Mouse (Mus musculus) spleen, adult 2 months (tissue): ENCODE results near the gene Coro1c. TPM values are rescaled to one million over a fixed set of nuclear protein-coding genes. Genes with fewer than 3 reads are reported as not detected.
A peak's percentile ranks its signal among the peaks of the same experiment; 100 is the strongest.

Experiments
- DNase-seq, 2 experiments: peaks; one replicate each; pipeline versions ENCODE4 v3.0.0 to v3.0.0-alpha.2; 2012 to 2021; ENCODE audit warnings: low spot score in 2 of 2, low read depth in 1 of 2
- H3K27ac ChIP-seq: fragments of 200-500 bp; 2 replicates; pipeline ENCODE4 v1.5.1; 2012; ENCODE audit warnings: low read length, inconsistent platforms; ENCODE audit not compliant: insufficient read depth
- H3K27me3 ChIP-seq: fragments of 200-500 bp; 2 replicates; pipeline ENCODE4 v1.6.1; 2012; ENCODE audit warnings: mild to moderate bottlenecking, moderate library complexity, low read length, inconsistent platforms; ENCODE audit not compliant: control insufficient read depth, insufficient read depth
- H3K36me3 ChIP-seq: fragments of 200-500 bp; 2 replicates; pipeline ENCODE4 v1.6.1; 2012; ENCODE audit warnings: mild to moderate bottlenecking, low read length, inconsistent platforms; ENCODE audit not compliant: control insufficient read depth, insufficient read depth
- H3K4me1 ChIP-seq: fragments of 200-500 bp; 2 replicates; pipeline ENCODE4 v1.6.1; 2011; ENCODE audit warnings: inconsistent platforms; ENCODE audit not compliant: control insufficient read depth, insufficient read depth, insufficient read length
- H3K4me3 ChIP-seq: fragments of 200-500 bp; 2 replicates; pipeline ENCODE4 v1.5.1; 2011; ENCODE audit warnings: mild to moderate bottlenecking, inconsistent platforms; ENCODE audit not compliant: insufficient read depth, insufficient read length; ENCODE audit errors: extremely low read depth
- CTCF ChIP-seq: fragments of 200-500 bp; IDR thresholded peaks from 2 replicates; pipeline ENCODE4 v1.5.1; 2011; ENCODE audit warnings: mild to moderate bottlenecking, inconsistent platforms; ENCODE audit not compliant: insufficient read depth, insufficient read length, insufficient replicate concordance; ENCODE audit errors: extremely low read depth
- POLR2A ChIP-seq: fragments of 200-500 bp; IDR thresholded peaks from 2 replicates; pipeline ENCODE4 v1.6.1; 2011; ENCODE audit warnings: low read depth, low read length, inconsistent platforms
- WGBS: fragments of 180-500 bp; shearing (Covaris S2); methylation state at CpG from one replicate; pipeline ENCODE4 v1.1.7; 2018; 5-methylcytosine and 5-hydroxymethylcytosine counted together
- polyA plus RNA-seq: library from polyadenylated mRNA; depleted of rRNA; stranded (reverse); fragments of >200 nt; gene quantifications from 2 replicates; pipeline ENCODE4 v1.2.3, GENCODE M21; 2012

The Coro1c gene
- polyA plus RNA-seq, 1 experiment: 38.3 TPM

DNA sequence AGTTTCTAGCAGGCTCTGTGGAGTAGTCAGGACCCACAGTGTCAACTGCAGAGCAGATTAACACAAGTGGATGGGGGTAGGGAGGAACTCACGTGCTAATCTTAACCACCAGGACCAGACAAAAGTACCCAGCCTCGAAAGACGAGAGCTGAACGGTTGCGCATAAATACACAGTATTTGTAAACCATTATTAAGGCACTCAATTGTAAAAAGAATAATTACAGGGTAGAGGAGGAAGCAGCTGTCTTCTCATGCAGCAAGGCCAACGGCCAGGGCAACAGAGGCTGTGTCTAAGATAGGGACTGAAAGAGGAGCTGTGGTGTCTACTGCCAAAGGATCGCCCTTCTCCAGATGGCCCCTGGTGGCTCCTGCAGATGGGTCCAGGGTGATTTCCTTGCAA lies 29.1 kb upstream of the Coro1c start:
- WGBS: 44% methylated on average over 7 of the region's 7 CpGs
- Histone ChIP-seq H3K27me3 (no peaks in the 10 kb centered on the region), H3K4me1 (no peaks in the 10 kb centered on the region), H3K36me3 (peaks cover 19% of the 10 kb centered on the region), H3K4me3 (no peak overlapping the region), H3K27ac (no peak overlapping the region)
- TF ChIP-seq CTCF (no peak), POLR2A (no peak)
- no peak for DNase-seq

DNA sequence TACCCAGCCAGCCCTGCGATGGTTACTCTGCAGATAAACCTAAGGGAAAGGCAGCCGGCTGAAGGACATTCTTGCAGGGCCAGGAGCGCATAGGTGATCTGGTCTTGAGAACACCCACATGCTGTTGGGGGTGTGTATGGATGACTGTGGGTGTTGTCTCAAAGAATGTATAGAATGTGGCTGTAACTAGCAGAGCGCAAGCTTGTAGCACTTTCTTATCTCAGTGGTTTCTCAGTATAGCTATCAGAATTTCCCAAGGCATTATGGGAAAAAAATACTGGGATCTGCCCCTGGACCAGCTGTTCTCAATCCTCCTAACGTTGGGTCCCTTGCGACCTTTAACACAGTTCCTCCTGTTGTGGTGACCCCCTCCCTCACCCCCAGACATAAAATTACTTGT lies 25.3 kb upstream of the Coro1c start:
- Histone ChIP-seq H3K27ac (no peak overlapping the region), H3K27me3 (no peaks in the 10 kb centered on the region), H3K4me1 (peaks cover 5% of the 10 kb centered on the region; the same call in 1 of the 2 replicates), H3K4me3 (no peak overlapping the region), H3K36me3 (no peaks in the 10 kb centered on the region)
- no peak for DNase-seq
- no peak for TF ChIP-seq POLR2A
- no peak for TF ChIP-seq CTCF
- 84% methylated on average over 6 of the region's 6 CpGs for WGBS

DNA sequence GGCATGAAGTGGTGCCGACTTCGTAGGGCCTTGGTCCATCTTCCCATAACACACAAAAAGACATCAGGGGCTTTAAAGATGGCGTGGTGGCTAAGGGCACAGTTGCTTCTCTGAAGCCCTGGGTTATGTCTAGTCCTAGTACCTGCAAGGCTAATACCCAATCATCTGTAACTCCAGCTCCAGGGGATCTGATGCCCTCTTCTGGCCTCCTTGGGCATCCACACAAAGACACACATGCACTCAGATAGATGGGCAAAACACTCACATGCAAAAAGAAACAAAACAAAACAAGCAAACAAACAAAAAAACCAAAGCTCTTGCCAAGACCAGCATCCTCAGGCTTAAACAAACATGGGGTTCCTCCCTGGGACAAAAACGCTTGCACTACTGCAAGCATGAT lies 24.9 kb upstream of the Coro1c start:
- 81% methylated on average over 4 of the region's 4 CpGs for WGBS
- DNase-seq: no peak
- TF ChIP-seq POLR2A: no peak
- no peak for TF ChIP-seq CTCF
- Histone ChIP-seq H3K27ac (no peak overlapping the region), H3K4me1 (peaks cover 5% of the 10 kb centered on the region; the same call in 1 of the 2 replicates), H3K36me3 (no peaks in the 10 kb centered on the region), H3K4me3 (no peak overlapping the region), H3K27me3 (no peaks in the 10 kb centered on the region)

GRCm38 (mm10) chr5:113932310-113932709 lies 23.8 kb upstream of the Coro1c start:
- 88% methylated on average over 3 of the region's 3 CpGs for WGBS

DNA sequence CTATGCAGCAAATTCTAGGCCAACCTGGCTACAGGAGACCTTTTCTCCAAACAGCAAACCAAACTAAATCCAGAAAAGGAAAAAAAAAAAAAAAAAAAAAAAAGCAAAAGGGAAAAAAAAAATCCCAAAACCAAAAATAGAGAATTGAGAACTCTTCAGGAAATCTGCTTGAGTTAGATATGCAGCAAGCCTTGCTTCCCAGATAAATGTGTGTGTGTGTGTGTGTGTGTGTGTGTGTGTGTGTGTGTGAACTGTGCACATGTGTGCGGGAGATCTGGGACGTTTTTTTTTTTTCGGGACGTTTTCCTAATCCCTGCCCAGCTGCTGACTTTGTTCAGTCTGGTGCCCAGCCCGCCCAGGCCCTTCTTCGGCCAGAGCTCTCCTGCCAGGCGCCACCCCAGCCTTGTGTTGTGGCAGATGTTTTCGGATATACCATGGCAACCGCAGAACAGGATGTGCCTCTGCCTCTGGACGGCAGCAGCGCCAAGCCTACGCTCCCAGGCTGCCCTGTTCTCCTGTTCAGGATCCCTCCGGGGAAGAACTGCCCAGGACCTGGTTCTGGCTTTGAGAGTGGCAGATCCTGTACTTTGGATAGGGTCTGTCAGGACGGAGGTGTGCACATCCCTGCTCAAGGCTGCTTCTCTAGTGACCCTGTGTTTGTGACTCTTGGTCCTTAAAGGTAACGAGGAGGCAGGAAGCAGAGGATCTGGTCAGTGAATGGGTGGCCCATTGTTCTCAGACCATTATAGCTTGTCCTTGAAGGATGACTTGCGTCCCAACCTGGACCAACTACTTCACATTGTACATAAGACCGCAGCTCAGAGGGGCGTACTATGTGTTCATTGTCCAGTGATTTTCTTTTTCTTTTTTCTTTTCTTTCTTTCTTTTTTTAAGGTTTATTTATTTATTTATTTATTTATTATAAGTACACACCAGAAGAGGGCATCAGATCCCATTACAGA lies 22.4 kb upstream of the Coro1c start:
- 18% methylated on average over 18 of the region's 18 CpGs for WGBS
- TF ChIP-seq POLR2A (no peak), CTCF (no peak)
- DNase-seq: no peak
- Histone ChIP-seq H3K4me3 (no peak overlapping the region), H3K27ac (peak overlapping the region; percentile 40; the same call in 1 of the 2 replicates), H3K4me1 (peaks cover 5% of the 10 kb centered on the region; the same call in 1 of the 2 replicates), H3K36me3 (no peaks in the 10 kb centered on the region), H3K27me3 (no peaks in the 10 kb centered on the region)

More at GRCm38 (mm10) chr5:113932310-113932709, 23.8 kb upstream of the Coro1c start:
- Histone ChIP-seq H3K36me3 (no peaks in the 10 kb centered on the region), H3K4me3 (no peak overlapping the region), H3K27ac (no peak overlapping the region), H3K27me3 (no peaks in the 10 kb centered on the region), H3K4me1 (peaks cover 5% of the 10 kb centered on the region; the same call in 1 of the 2 replicates)
- DNase-seq: no peak
- TF ChIP-seq CTCF: no peak
- TF ChIP-seq POLR2A: no peak

DNA sequence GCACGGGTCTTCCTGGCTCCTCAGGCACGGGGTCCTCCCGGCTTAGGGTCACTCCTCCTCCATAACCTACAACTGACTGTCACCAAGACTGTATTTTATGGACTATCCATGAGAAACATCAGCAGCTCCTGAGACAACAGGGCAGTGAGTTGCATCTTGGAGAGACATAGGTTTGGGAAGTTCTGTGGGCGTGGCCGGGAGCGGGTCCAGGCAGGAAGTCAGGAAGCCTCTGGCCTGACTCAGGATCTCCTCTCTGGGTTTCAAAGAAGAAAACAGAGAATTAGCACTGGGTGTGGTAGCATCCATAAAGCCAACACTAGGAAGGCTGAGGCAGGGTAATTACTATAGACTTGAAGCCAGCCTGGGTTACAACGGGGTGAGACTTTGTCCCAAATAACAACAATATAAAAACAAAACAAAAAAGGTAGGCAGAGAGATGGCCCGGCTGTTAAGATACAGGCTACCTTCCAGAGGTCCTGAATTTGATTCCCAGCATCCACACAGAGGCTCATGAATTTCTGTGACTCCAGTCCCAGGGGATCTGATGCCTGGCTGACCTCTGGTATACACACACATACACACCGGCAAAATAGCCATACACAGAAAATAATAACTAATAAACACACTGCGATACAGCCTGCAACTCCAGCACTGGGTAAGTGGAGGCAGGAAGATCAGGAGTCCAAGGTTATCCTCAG lies 21.5 kb upstream of the Coro1c start:
- no peak for TF ChIP-seq CTCF
- TF ChIP-seq POLR2A: no peak
- peaks cover 5% of the 10 kb centered on the region; the same call in 1 of the 2 replicates for H3K4me1 ChIP-seq
- H3K27ac ChIP-seq: no peak overlapping the region; the same call in 1 of the 2 replicates
- no peak for DNase-seq
- no peak overlapping the region for H3K4me3 ChIP-seq
- H3K36me3 ChIP-seq: no peaks in the 10 kb centered on the region
- 76% methylated on average over 10 of the region's 10 CpGs for WGBS
- no peaks in the 10 kb centered on the region for H3K27me3 ChIP-seq
